Mouse (Mus musculus): ENCODE data around the gene Fkbp5. TPM values are rescaled to one million over a fixed set of nuclear protein-coding genes. Genes with fewer than 3 reads are reported as not detected.
A peak's percentile ranks its signal among the peaks of the same experiment; 100 is the strongest.
"Not testable (repeated sequence)": the region's sequence is repeated elsewhere in the genome, so short reads cannot be mapped to it uniquely, and the experiment has no call there.

Gene Fkbp5
- polyA plus RNA-seq, 1 experiment from 2014 or later = 21.9 TPM

DNA sequence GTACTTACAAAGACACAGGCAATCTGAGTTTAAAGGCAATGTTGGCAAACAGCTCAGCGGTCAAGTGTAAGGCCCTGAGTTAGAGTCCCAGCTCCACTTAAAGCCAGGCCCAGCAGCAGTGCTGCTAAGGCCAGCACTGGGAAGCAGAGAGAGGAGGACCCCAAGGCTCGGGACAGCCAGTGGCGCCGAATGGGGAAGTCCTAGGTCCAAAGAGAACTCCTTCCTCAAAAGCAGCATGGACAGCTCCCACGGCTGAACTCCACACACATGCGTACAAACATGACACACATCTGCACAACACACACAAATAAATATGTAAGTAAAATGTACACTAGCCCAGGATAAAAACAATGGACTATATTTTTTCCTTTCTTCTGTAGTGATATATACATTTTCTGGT lies 84.3 kb downstream of the Fkbp5 start:
- Histone ChIP-seq H3K27me3 (ENCODE audit: insufficient read depth, poor library complexity, severe bottlenecking) (no peaks in the 10 kb centered on the region), H3K4me3 (no peak overlapping the region), H3K4me1 (peaks cover 16% of the 10 kb centered on the region), H3K36me3 (peaks cover 5% of the 10 kb centered on the region; the same call in 1 of the 2 replicates), H3K9me3 (no peaks in the 10 kb centered on the region), H3K27ac (no peak overlapping the region)
- WGBS = 85% methylated on average over 6 of the region's 6 CpGs
- no peak for DNase-seq (ENCODE audit: low spot score)

DNA sequence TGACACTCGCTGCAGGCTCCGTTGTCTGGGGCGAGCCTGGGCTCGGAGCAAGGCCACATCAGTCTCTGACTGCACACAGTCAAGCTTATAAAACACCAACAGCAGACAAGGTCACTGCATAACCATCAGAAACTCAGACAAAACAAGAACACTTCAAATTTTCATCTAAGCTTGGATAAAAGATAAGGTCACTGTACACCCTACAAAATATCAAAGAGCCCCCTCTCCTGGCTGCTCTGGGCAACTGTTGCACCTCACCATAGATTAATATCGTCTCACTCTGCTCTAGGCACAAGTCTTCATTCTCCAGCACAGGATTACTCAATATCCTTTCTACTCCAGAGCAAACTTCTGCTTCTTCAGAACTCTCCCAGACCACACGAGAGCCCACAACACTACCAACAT lies 85.4 kb downstream of the Fkbp5 start:
- no peaks in the 10 kb centered on the region for H3K9me3 ChIP-seq
- H3K36me3 ChIP-seq = peaks cover 7% of the 10 kb centered on the region; the same call in 1 of the 2 replicates
- H3K4me3 ChIP-seq = no peak overlapping the region
- WGBS = 84% methylated on average over 6 of the region's 6 CpGs
- no peak for DNase-seq (ENCODE audit: low spot score)
- peaks cover 16% of the 10 kb centered on the region for H3K4me1 ChIP-seq
- H3K27me3 ChIP-seq (ENCODE audit: insufficient read depth, poor library complexity, severe bottlenecking) = no peaks in the 10 kb centered on the region
- H3K27ac ChIP-seq = no peak overlapping the region

DNA sequence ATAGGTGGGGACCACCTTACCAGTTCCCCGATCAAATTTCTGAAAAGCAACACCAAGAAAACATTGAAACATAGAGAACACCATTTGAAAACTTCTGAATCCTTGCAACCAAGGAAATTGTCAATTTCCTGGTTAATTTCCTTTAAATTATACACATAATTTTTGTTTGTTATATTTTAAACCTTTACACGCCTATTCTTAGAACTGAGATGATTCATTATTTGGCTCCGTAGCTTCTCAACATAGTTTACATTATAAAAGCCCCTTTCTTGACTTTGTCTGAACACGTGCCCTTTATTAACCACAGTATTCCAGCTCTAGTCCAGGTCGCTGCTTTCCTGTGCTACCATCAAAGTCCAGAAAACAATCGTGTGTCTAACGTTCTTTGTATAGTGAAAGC lies 86.3 kb downstream of the Fkbp5 start:
- WGBS = 85% methylated on average over 7 of the region's 7 CpGs
- H3K4me1 ChIP-seq = peaks cover 10% of the 10 kb centered on the region
- H3K27me3 ChIP-seq (ENCODE audit: insufficient read depth, poor library complexity, severe bottlenecking) = no peaks in the 10 kb centered on the region
- H3K9me3 ChIP-seq = no peaks in the 10 kb centered on the region
- H3K36me3 ChIP-seq = peaks cover 9% of the 10 kb centered on the region
- no peak for DNase-seq (ENCODE audit: low spot score)
- no peak overlapping the region for H3K4me3 ChIP-seq
- no peak overlapping the region for H3K27ac ChIP-seq

DNA sequence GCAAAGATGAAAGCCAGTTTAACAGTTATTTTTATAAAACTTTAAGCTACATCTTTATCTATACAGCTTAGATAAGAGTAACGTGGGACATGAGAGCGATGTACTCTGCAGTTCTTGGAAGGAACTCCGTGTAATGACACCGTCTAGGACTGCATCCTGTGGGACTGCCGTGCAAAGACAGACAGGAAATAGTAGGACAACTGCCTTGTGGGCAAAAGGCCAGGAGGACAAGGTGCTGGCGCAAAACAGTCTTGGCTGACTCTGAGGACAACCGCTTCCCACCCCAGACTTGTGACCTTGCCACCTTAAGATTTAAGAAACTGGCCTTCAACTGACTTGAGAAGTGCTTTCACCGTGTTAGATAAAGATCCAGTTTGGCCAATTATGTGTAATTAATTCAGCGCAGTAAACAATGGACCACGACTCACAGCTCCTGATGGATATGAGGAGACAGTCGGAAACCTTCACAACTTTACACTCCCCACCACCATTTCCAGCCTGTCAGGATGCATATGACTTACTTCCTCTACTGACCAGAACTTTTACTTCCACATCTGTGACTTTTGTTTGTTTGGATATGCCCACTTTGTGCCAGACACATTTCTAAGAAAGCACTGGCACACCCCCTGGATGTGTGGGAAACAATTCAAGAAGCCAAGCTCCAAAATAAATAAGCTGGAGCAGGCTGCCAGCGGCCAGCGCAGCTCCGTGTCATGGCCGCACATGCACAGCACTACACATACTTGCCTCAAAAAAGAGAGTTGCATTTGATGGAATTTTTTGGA lies 88.7 kb downstream of the Fkbp5 start:
- Histone ChIP-seq H3K4me1 (peaks cover 10% of the 10 kb centered on the region), H3K36me3 (peaks cover 9% of the 10 kb centered on the region), H3K27ac (no peak overlapping the region), H3K4me3 (no peak overlapping the region), H3K9me3 (no peaks in the 10 kb centered on the region), H3K27me3 (ENCODE audit: insufficient read depth, poor library complexity, severe bottlenecking) (no peaks in the 10 kb centered on the region)
- DNase-seq (ENCODE audit: low spot score) = no peak
- 70% methylated on average over 15 of the region's 15 CpGs for WGBS

DNA sequence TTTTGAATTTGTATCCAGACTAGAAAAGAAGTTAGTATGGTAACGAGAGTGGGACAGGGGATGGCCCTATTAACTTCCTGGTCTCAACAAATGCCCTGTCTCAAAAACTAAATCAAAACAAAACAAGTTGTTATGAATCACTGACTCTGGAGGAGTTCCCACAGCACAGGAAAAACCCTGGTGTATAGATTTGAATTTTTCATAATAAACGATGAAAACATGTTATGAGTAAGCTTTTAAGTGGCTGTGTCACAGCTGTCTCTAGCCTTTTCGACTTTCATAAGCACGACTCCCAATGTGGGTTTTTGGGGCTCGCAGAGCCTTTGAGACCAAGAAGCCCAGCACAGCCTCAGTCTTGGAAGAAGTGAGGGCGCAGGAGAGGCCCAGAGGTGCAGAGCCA lies 89.7 kb downstream of the Fkbp5 start:
- Histone ChIP-seq H3K4me1 (peaks cover 10% of the 10 kb centered on the region), H3K27me3 (ENCODE audit: insufficient read depth, poor library complexity, severe bottlenecking) (no peaks in the 10 kb centered on the region), H3K4me3 (no peak overlapping the region), H3K36me3 (peaks cover 9% of the 10 kb centered on the region), H3K27ac (no peak overlapping the region), H3K9me3 (no peaks in the 10 kb centered on the region)
- WGBS = 91% methylated on average over 6 of the region's 6 CpGs
- no peak for DNase-seq (ENCODE audit: low spot score)

DNA sequence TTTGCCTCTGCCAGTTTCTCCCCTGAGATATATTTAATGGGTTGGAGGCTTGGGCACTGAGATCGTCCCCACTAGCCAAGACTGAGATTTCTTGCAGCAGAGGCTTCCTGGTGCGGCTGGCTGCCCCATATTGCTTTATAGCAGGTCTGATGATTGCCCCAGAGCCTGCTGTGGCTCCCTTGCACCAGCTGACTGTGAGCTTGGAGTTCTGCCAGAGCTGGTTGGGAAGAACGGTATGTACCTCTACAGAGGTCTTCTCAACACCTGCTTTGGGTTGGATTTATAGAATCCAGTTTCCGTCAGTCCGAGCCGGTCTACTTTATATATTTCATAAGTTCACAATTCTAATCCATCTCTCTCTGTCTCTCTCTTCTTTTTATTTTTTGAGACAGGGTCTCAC lies 93.0 kb downstream of the Fkbp5 start:
- DNase-seq (ENCODE audit: low spot score) = no peak
- WGBS = 90% methylated on average over 6 of the region's 6 CpGs
- Histone ChIP-seq H3K36me3 (peaks cover 9% of the 10 kb centered on the region), H3K27ac (no peak overlapping the region), H3K4me3 (no peak overlapping the region), H3K9me3 (no peaks in the 10 kb centered on the region), H3K4me1 (peaks cover 22% of the 10 kb centered on the region), H3K27me3 (ENCODE audit: insufficient read depth, poor library complexity, severe bottlenecking) (no peaks in the 10 kb centered on the region)

DNA sequence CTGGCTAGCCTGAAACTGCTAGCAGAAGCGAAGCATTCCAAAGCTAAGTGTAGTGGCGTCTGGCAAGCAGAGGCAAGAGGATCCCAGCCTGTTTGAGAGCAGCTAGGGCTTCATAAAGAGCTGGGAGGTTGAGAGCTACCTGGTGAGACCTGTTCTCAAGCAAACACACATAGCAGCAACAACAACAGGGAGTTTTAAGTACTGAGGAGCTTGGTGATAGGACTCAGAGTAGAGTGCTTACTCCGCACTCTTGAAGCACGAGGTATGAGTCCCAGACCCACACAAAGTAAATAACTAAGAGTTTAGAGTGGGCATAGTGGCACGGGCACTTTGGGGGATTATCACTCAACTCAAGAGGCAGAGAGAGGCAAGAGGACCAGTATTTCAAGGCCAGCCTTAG lies 96.3 kb downstream of the Fkbp5 start:
- no peak for DNase-seq (ENCODE audit: low spot score)
- Histone ChIP-seq H3K9me3 (no peaks in the 10 kb centered on the region), H3K27ac (peak overlapping the region; percentile 77), H3K36me3 (peaks cover 3% of the 10 kb centered on the region; the same call in 1 of the 2 replicates), H3K4me3 (no peak overlapping the region), H3K27me3 (ENCODE audit: insufficient read depth, poor library complexity, severe bottlenecking) (no peaks in the 10 kb centered on the region), H3K4me1 (peaks cover 23% of the 10 kb centered on the region)
- 74% methylated on average over 5 of the region's 5 CpGs for WGBS

DNA sequence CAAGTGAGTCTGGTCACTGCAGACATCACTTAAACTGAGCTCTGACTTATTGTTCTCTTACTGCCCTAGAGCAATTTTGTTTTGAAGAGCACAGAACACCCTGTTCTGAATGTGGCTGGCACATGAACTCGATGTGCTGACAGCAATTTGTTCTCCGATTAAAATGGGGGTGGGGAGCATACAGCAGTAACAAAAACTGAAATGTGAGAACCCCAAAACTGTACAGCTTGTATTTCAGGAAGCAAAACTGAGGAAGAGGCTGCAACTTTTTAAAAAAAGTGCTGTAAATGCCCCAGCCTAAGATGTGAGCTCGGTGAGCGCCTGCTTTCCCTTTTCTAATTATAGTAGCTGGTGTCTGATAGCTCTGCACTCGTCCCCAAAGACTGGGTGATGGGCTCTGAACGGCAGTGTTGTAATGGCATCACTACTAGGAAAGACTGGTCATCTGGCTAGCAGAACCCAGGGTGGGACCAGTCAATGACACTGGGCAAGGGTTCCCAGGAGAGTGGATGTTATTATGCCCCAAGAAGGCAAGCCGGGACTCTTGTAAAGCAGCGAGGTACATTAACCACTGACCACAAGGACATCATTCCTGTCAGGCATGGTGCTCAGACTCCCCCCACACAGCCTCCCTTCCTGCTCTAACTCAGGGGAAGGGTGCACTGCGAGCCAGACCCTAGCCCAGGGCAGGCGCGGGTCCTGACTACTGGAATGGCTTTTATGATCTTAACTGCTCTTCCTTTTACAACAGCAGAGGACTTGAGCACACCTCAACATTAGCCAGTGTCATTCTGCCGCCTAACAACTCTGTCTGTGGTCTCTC lies 96.9 kb downstream of the Fkbp5 start:
- Histone ChIP-seq H3K4me3 (peak overlapping the region; percentile 13; the same call in 1 of the 2 replicates), H3K36me3 (peaks cover 6% of the 10 kb centered on the region; the same call in 1 of the 2 replicates), H3K4me1 (peaks cover 23% of the 10 kb centered on the region), H3K27me3 (ENCODE audit: insufficient read depth, poor library complexity, severe bottlenecking) (no peaks in the 10 kb centered on the region), H3K9me3 (no peaks in the 10 kb centered on the region), H3K27ac (peak overlapping the region; percentile 77)
- 45% methylated on average over 12 of the region's 12 CpGs for WGBS
- DNase-seq (ENCODE audit: low spot score) = no peak

DNA sequence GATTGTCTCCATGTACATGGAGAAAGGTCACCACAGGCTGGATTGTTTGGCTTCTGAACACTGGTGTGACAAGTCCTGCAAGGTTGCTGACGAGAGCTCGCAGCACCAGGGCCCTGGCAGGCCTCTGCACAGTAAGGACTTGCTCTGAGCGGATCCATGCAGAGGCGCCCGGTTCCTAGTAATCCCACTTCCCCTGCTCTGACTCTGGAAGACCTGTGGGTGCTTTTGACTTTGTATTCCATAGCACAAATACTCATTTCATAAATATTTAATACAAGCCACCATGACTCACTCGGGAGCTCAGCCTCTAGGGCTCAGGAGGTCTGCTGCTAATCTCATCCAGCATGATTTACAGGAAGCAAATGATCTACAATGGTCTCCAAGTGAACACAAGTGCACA lies 97.7 kb downstream of the Fkbp5 start:
- Histone ChIP-seq H3K9me3 (no peaks in the 10 kb centered on the region), H3K36me3 (peaks cover 8% of the 10 kb centered on the region; the same call in 1 of the 2 replicates), H3K4me1 (peaks cover 23% of the 10 kb centered on the region), H3K27me3 (ENCODE audit: insufficient read depth, poor library complexity, severe bottlenecking) (no peaks in the 10 kb centered on the region), H3K27ac (peak overlapping the region; percentile 77; the same call in 1 of the 2 replicates), H3K4me3 (no peak overlapping the region)
- 78% methylated on average over 6 of the region's 6 CpGs for WGBS
- DNase-seq (ENCODE audit: low spot score) = no peak

DNA sequence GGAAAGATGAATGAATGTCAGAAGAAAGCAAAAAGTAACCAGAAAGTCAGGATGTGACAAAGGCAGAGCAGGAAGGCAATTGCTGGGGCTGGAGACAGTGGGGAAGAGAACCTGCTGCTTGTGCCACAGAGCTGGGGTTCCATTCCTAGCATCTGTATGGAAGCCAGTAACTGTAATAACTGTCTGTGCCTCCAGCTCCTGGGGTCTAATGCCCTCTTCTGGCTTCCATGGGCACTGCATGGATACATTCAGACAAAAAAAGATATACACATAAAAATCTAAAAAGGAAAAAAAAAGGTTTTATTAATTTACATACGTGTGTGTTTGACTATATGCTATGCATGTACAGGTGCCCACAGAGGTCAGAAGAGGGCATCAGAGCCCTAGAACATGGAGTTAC lies 98.4 kb downstream of the Fkbp5 start:
- 88% methylated on average over 1 of the region's 1 CpGs for WGBS
- no peak for DNase-seq (ENCODE audit: low spot score)
- H3K27ac ChIP-seq = no peak overlapping the region

DNA sequence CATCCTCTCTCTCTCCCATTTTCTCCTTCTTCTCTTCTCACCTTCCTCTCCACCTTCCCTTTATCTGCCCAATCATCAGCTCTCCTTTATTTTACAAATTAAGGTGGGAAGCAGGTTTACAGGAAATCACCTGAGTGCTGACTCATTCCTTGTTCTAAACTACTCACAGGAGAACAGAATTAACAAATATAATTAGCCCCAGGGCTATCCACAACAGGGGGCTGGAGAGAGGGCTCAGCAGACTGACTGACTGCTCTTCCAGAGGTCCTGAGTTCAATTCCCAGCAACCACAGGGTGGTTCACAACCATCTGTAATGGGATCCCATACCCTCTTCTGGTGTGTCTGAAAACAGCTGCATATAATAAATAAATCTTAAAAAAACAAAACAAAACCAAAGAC lies 98.8 kb downstream of the Fkbp5 start:
- H3K27ac ChIP-seq; DNase-seq (ENCODE audit: low spot score); H3K9me3 ChIP-seq; H3K4me3 ChIP-seq; H3K27me3 ChIP-seq (ENCODE audit: insufficient read depth, poor library complexity, severe bottlenecking): not testable (repeated sequence)
- peaks cover 10% of the 10 kb centered on the region; the same call in 1 of the 2 replicates for H3K36me3 ChIP-seq
- peaks cover 23% of the 10 kb centered on the region for H3K4me1 ChIP-seq

More for the DNA sequence above, 98.4 kb downstream of the Fkbp5 start:
- no peak overlapping the region for H3K4me3 ChIP-seq
- H3K4me1 ChIP-seq = peaks cover 23% of the 10 kb centered on the region
- H3K27me3 ChIP-seq (ENCODE audit: insufficient read depth, poor library complexity, severe bottlenecking) = no peaks in the 10 kb centered on the region
- H3K9me3 ChIP-seq = no peaks in the 10 kb centered on the region
- peaks cover 10% of the 10 kb centered on the region; the same call in 1 of the 2 replicates for H3K36me3 ChIP-seq

DNA sequence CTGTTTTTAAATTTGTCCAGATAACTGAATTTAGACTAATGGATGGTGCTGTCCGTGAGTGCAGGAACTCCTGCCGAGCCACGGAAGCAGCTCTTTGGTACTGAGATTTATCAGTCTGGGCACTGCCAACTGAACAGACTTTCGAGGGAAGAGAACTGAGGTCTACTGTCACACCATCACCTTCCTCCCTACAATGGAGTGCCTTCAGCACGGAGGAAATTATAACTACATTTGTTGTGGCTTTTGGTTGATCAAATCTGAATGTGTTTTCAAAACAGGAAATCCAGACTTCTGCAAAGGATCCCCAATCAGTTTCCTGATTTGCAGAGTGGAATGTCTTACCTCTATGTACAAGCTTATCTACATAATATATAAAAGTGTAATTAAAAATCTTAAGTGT lies 99.6 kb downstream of the Fkbp5 start:
- no peak overlapping the region for H3K4me3 ChIP-seq
- WGBS = 90% methylated on average over 5 of the region's 5 CpGs
- no peaks in the 10 kb centered on the region for H3K27me3 ChIP-seq (ENCODE audit: insufficient read depth, poor library complexity, severe bottlenecking)

DNA sequence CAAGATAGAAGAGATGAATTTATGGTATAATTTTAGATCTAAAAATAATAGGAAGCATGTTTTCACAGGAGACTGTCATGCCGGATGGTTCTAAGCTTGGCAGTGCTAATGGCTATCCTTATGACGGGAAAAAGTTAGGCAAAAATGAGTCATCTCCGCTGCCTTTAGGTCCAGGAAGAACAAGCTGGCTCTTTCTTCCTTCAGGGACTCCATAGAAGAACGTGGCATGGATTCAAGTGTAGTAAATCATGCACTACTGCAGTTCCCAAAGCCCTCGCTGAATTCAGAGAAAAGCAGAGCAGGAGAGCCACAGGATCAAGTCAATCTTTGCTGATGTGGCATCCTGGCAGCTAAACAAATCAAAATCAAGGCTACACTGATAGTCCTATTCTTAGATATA lies 102.1 kb downstream of the Fkbp5 start:
- 83% methylated on average over 5 of the region's 5 CpGs for WGBS
- H3K36me3 ChIP-seq = peaks cover 15% of the 10 kb centered on the region

More for the DNA sequence above, 99.6 kb downstream of the Fkbp5 start:
- DNase-seq (ENCODE audit: low spot score) = no peak
- Histone ChIP-seq H3K27ac (no peak overlapping the region), H3K36me3 (peaks cover 10% of the 10 kb centered on the region; the same call in 1 of the 2 replicates), H3K4me1 (peaks cover 23% of the 10 kb centered on the region), H3K9me3 (no peaks in the 10 kb centered on the region)

More for the DNA sequence above, 102.1 kb downstream of the Fkbp5 start:
- H3K4me3 ChIP-seq = no peak overlapping the region
- H3K9me3 ChIP-seq = no peaks in the 10 kb centered on the region
- no peak for DNase-seq (ENCODE audit: low spot score)
- no peaks in the 10 kb centered on the region for H3K27me3 ChIP-seq (ENCODE audit: insufficient read depth, poor library complexity, severe bottlenecking)
- no peak overlapping the region for H3K27ac ChIP-seq
- H3K4me1 ChIP-seq = peaks cover 10% of the 10 kb centered on the region; the same call in 1 of the 2 replicates

All from heart, embryonic 10.5 days (tissue).